In genomic region chr2:163564646-163565045, GRCm38 (mm10) we compare ENCODE assay signal across 13 mouse cellular contexts. TPM values are rescaled to one million over a fixed set of nuclear protein-coding genes. Genes with fewer than 3 reads are reported as not detected.
DNase-seq lines count a peak whose midpoint lies in the region; ATAC-seq and TF ChIP-seq lines count a peak whose summit lies in the region.
"Had no signal": no experiment of that assay in that cellular context is flagged by ENCODE, and none has a peak within 500 bp of the region (broad histone marks: within the 10 kb centered on the region; RNA-seq: fewer than 3 reads in every experiment).

No protein-coding gene starts in this region.

- 24% methylated on average over 8 of the region's 8 CpGs for WGBS in liver, adult 2 months
- WGBS in liver, embryonic 12.5 days (ENCODE audit: insufficient replicate concordance) = 23% methylated on average over 8 of the region's 8 CpGs
- 32% methylated on average over 8 of the region's 8 CpGs for WGBS in limb, embryonic 10.5 days
- WGBS in midbrain, embryonic 14.5 days = 28% methylated on average over 8 of the region's 8 CpGs

- peaks cover 19% of the 10 kb centered on the region for H3K4me1 ChIP-seq in liver, adult 2 months (ENCODE audit: control insufficient read depth, insufficient read depth, low read length)
- H3K4me1 ChIP-seq in liver, embryonic 12.5 days = no peaks in the 10 kb centered on the region
- H3K4me1 ChIP-seq in limb, embryonic 10.5 days = no peaks in the 10 kb centered on the region
- H3K4me1 ChIP-seq in midbrain, embryonic 14.5 days (ENCODE audit: control insufficient read depth, insufficient read depth, low read length) = no peaks in the 10 kb centered on the region
- H3K4me1 ChIP-seq: lung, embryonic 15.5 days had no signal

- H3K9me3 ChIP-seq in liver, embryonic 12.5 days (replicated peaks) = no peaks in the 10 kb centered on the region
- H3K9me3 ChIP-seq in limb, embryonic 10.5 days (replicated peaks) = no peaks in the 10 kb centered on the region
- no peaks in the 10 kb centered on the region for H3K9me3 ChIP-seq in midbrain, embryonic 14.5 days (ENCODE audit: control insufficient read depth, low read length)
- H3K9me3 ChIP-seq: lung, embryonic 15.5 days had no signal

- H3K4me2 ChIP-seq in liver, embryonic 12.5 days = no peak overlapping the region
- H3K4me2 ChIP-seq in midbrain, embryonic 14.5 days (ENCODE audit: low read length) = no peak overlapping the region
- H3K4me2 ChIP-seq: lung, embryonic 15.5 days had no signal

- no peak overlapping the region for H3K27ac ChIP-seq in liver, adult 2 months (replicated peaks; ENCODE audit: insufficient read depth, low read depth, low read length)
- H3K27ac ChIP-seq in liver, embryonic 12.5 days = no peak overlapping the region
- no peak overlapping the region for H3K27ac ChIP-seq in limb, embryonic 10.5 days
- no peak overlapping the region for H3K27ac ChIP-seq in midbrain, embryonic 14.5 days (replicated peaks; ENCODE audit: low read depth, low read length)
- H3K27ac ChIP-seq: lung, embryonic 15.5 days had no signal

- TF ChIP-seq POLR2A in liver, adult 2 months (IDR thresholded peaks at IDR 0.05; ENCODE audit: extremely low read depth, insufficient read depth, low read length) = no peak

- H3K27me3 ChIP-seq in liver, adult 2 months (ENCODE audit: control insufficient read depth, insufficient read depth, low read length) = no peaks in the 10 kb centered on the region
- 0 out of 2 replicates have a peak, but pooled peaks cover 10% of the 10 kb centered on the region for H3K27me3 ChIP-seq in liver, embryonic 12.5 days (replicated peaks)
- no peaks in the 10 kb centered on the region for H3K27me3 ChIP-seq in limb, embryonic 10.5 days (ENCODE audit: low read depth, poor library complexity, severe bottlenecking)
- no peaks in the 10 kb centered on the region for H3K27me3 ChIP-seq in midbrain, embryonic 14.5 days (ENCODE audit: control insufficient read depth, insufficient read depth, low read length)
- H3K27me3 ChIP-seq: lung, embryonic 15.5 days had no signal

- no peak overlapping the region for H3K4me3 ChIP-seq in liver, adult 2 months (ENCODE audit: insufficient read depth, low read depth, low read length)
- H3K4me3 ChIP-seq in liver, embryonic 12.5 days = no peak overlapping the region
- no peak overlapping the region for H3K4me3 ChIP-seq in limb, embryonic 10.5 days
- H3K4me3 ChIP-seq in midbrain, embryonic 14.5 days (replicated peaks; ENCODE audit: low read depth, low read length) = no peak overlapping the region
- H3K4me3 ChIP-seq: lung, embryonic 15.5 days had no signal

- no peaks in the 10 kb centered on the region for H3K79me2 ChIP-seq in liver, adult 2 months (ENCODE audit: control insufficient read depth, insufficient read depth, low read length)

- TF ChIP-seq CTCF in liver, adult 2 months (IDR thresholded peaks at IDR 0.05; ENCODE audit: low read depth, low read length) = no peak

- no peak overlapping the region for H3K9ac ChIP-seq in liver, adult 2 months (ENCODE audit: low read depth, low read length)
- no peak overlapping the region for H3K9ac ChIP-seq in liver, embryonic 12.5 days
- no peak overlapping the region for H3K9ac ChIP-seq in midbrain, embryonic 14.5 days (replicated peaks; ENCODE audit: low read length)
- H3K9ac ChIP-seq: lung, embryonic 15.5 days had no signal

- H3K36me3 ChIP-seq in liver, adult 2 months (ENCODE audit: control insufficient read depth, insufficient read depth, low read length) = peaks cover 85% of the 10 kb centered on the region
- 0 out of 2 replicates have a peak, but pooled peaks cover 3% of the 10 kb centered on the region for H3K36me3 ChIP-seq in liver, embryonic 12.5 days
- H3K36me3 ChIP-seq in limb, embryonic 10.5 days = no peaks in the 10 kb centered on the region
- no peaks in the 10 kb centered on the region for H3K36me3 ChIP-seq in midbrain, embryonic 14.5 days (ENCODE audit: control insufficient read depth, insufficient read depth, low read length)
- H3K36me3 ChIP-seq: lung, embryonic 15.5 days had no signal

- ATAC-seq in liver, embryonic 12.5 days = no peak
- no peak for ATAC-seq in midbrain, embryonic 14.5 days (ENCODE audit: low FRiP score, low TSS enrichment)

- peak; percentile 55 for DNase-seq in adrenal gland, postnatal 14 days
- no peak for DNase-seq in adrenal gland, adult 8-10 months
- peak; percentile 54 for DNase-seq in liver, adult 2 months (ENCODE audit: extremely low read depth, low read depth, low spot score)
- peak; percentile 60 for DNase-seq in NIH3T3 (ENCODE audit: low read depth)
- DNase-seq in limb, embryonic 10.5 days (ENCODE audit: low spot score) = peak; percentile 76
- DNase-seq in layer of hippocampus, adult 9-11 months = no peak
- no peak for DNase-seq in midbrain, embryonic 14.5 days
- DNase-seq: cerebellum, adult 18-20 months; gastrocnemius, postnatal 36 days; spleen, adult 18-20 months had no signal

RNA-seq across cellular contexts. Expression of gene Ttpal, which starts 37.5 kb away (rescaled TPM):
- total RNA-seq in adrenal gland, postnatal 14 days (2021) = 29.9 and 33.4 TPM in 2 replicates
- total RNA-seq in adrenal gland, adult 8-10 months (2022) = 10 to 100 TPM; 26.8 to 38.6 (median 31.5) TPM
- 9.3 and 9.7 TPM in 2 replicates for total RNA-seq in liver, adult 2 months (2014; rRNA removed)
- polyA plus RNA-seq in liver, adult 2 months (2012; rRNA removed) = 8.1 and 12.4 TPM in 2 replicates
- polyA plus RNA-seq in liver, embryonic 12.5 days (2016; fragmentation: Nextera tagmentation; extraction: Ambion mirVana) = 18.2 and 20.4 TPM in 2 replicates
- polyA plus RNA-seq in limb, embryonic 10.5 days (2016; fragmentation: Nextera tagmentation; extraction: Ambion mirVana) = 29.5 and 37.4 TPM in 2 replicates
- 39.5 and 60.6 TPM in 2 replicates for polyA plus RNA-seq in midbrain, embryonic 14.5 days (2014; fragmentation: Nextera tagmentation; extraction: Ambion mirVana)

RNA-seq across cellular contexts. Expression of gene Hnf4a, which starts 58.0 kb away (rescaled TPM):
- 2.0 and 28.1 TPM in 2 replicates for total RNA-seq in adrenal gland, postnatal 14 days (2021)
- under 1 TPM in 2 of 4 experiments, not detected in 2; 0.06 to 0.16 TPM for total RNA-seq in adrenal gland, adult 8-10 months (2022)
- 164 and 213 TPM in 2 replicates for total RNA-seq in liver, adult 2 months (2014; rRNA removed)
- 260 and 313 TPM in 2 replicates for polyA plus RNA-seq in liver, adult 2 months (2012; rRNA removed)
- polyA plus RNA-seq in liver, embryonic 12.5 days (2016; fragmentation: Nextera tagmentation; extraction: Ambion mirVana) = 15.1 and 15.4 TPM in 2 replicates
- 0.06 TPM in 1 of 2 replicates, not detected in the other for polyA plus RNA-seq in limb, embryonic 10.5 days (2016; fragmentation: Nextera tagmentation; extraction: Ambion mirVana)
- polyA plus RNA-seq in midbrain, embryonic 14.5 days (2014; fragmentation: Nextera tagmentation; extraction: Ambion mirVana) = not detected in 2 replicates
- total RNA-seq: gastrocnemius, postnatal 36 days; layer of hippocampus, adult 8-10 months had no signal

Comparison
In these comparisons a context has a peak if more than half of its experiments do, and no peak if none do; other contexts are left out.
1. DNase-seq: peak in adrenal gland, postnatal 14 days (single experiment), liver, adult 2 months (single experiment), NIH3T3 (single experiment) and limb, embryonic 10.5 days (single experiment); none in adrenal gland, adult 8-10 months (single experiment), layer of hippocampus, adult 9-11 months (single experiment) and midbrain, embryonic 14.5 days (single experiment).
2. RNA of gene Hnf4a, which starts 58.0 kb away (polyA plus RNA-seq): 260 to 313 TPM in liver, adult 2 months and 15.1 to 15.4 TPM in liver, embryonic 12.5 days; 0.06 TPM in limb, embryonic 10.5 days and not detected in midbrain, embryonic 14.5 days; every median in the first group is over 10 times any median in the second.